Mouse (Mus musculus) sigmoid colon, adult 10 weeks (tissue): ENCODE data around the gene Ap4m1. TPM values are rescaled to one million over a fixed set of nuclear protein-coding genes. Genes with fewer than 3 reads are reported as not detected.

ENCODE experiments used
- polyA plus RNA-seq: library from polyadenylated mRNA; stranded (reverse); fragments of 350-450 nt; fragmentation: Illumina TruSeq; extraction: RNeasy Lipid Tissue Mini Kit (QIAGEN cat#74804); gene quantifications from one replicate; pipeline ENCODE4 v1.2.3, GENCODE M21; 2014; ENCODE audit warnings: low read depth, low replicate concordance

The Ap4m1 gene
- polyA plus RNA-seq: 9.8 TPM

GRCm38 (mm10) chr5:138171695-138172491 is at the start of gene Ap4m1, which contains the start of gene Mcm7:
TSS of gene Ap4m1 (plus strand) at chr5:138172002.
TSS of gene Mcm7 (minus strand) at chr5:138172422.

GRCm38 (mm10) chr5:138155443-138155976 is 16.3 kb upstream of the Ap4m1 start, which contains the start of gene Zfp113:
TSS of gene Zfp113 (minus strand) at chr5:138155744.

DNA sequence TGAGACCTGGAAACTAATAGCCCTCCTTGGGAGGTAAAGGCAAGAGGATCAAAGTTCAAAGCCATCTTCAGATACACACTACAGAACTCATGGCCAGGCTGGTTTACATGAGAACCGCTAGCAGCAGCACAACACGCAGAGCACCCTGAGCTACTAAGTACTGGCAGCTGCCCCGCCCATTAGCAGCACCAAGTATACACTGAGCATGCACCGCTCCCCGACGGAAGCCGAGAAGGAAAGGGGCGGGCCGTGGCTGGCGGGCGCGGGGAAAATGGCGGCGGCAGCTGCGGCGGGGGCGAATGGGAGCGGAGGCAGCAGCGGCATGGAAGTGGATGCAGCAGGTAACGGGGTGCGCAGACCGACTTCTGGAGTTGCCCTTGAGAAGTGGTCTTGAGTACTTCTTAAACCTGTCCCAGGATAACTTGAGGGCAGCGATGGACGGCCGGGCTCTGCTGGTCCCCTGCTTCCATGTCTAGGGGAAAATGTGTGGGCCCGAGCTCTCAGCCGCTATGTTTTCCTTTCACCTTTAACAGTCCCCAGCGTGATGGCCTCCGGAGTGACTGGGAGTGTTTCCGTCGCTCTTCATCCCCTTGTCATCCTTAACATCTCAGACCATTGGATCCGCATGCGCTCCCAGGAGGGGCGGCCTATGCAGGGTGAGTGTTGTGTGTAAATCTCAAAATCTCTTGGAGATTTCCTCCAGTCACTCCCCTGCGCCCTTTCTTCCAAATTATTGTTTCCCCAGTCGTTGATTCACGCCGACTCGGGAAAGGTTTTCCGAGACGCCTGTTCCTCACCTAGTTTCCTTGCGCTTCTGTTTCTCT is 10.7 kb upstream of the Ap4m1 start, which contains the start of gene Cops6:
Cops6 (plus strand) TSS at position 230 of the 824 bp plus-strand sequence.

GRCm38 (mm10) chr5:138186950-138187638 is 15.3 kb downstream of the Ap4m1 start, which contains the start of the genes Taf6 and Cnpy4:
TSS of gene Taf6 (minus strand) at chr5:138187451.
TSS of gene Cnpy4 (plus strand) at chr5:138187485.

DNA sequence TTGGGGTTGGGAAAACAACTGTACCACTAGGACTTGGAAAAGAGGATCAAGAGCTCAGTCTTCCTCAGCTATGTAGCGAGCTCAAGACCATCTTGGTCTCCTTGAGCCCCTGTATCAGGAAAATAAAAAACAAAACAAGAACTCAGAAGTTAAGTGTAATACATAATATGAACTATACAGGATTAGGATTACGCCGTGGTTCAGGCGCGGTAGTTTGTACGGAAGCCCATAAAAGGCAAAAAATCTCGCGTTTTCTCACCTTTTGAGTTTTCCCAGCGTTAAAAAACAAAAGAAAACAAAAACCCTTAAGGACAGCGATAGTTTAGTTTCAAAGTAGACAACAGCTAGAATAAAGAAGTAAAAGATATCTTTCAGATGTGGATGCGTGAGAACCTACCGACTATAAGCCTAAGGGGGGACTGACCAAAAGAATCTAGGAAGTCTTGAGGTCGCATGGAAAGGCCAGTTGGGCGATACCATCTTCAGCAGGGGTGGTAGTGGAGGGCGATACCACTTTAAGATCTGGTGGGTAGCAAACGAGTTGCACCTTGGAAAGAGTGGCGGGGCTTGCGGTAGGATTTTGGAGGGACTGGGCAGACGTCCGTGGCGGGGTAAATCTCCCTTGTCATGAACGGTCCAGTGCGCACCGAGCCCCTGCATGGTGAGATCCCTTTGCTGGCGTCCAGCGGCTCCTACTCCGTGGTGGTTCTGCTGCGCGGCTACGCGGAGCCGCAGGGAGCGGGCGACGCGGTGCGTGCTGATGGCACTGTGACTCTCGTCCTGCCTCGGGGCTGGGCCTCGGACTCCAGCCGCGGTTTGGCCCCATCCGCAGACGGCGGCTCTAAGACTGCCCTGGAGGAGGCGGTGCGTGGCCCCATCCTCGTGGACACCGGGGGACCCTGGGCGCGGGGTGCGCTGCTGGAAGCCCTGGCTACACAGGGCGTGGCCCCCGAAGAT is 22.2 kb downstream of the Ap4m1 start, which contains the start of gene Mblac1:
Mblac1 (plus strand) TSS at position 544 of the 957 bp plus-strand sequence.

DNA sequence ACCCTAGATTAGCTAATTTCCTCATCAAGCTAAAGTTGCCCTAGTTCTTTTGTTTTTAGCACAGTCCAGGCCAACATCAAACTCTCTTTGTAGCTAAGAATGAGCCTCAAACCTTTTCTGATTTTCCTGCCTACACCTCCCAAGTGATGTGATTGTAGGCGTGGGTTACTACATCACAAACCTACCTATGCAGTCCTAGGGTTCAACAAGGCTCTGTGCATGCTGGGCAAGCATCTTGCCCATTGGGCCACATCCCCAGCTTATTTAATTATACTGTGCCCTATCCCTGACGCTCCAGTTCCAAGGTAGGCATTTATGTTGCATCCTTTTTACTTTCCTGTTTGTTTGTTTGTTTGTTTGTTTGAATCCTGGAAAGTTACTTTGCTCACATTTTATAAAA is 53.9 kb downstream of the Ap4m1 start, which contains the start of gene Nxpe5:
Nxpe5 (plus strand) TSS at position 199 of the 400 bp plus-strand sequence.

Other genes starting within 250 kb of the Ap4m1 start
- 1.6 TPM for gene Gjc3, start 208.9 kb upstream of the Ap4m1 start, polyA plus RNA-seq
- gene Azgp1, start 190.5 kb upstream of the Ap4m1 start, polyA plus RNA-seq: 5.3 TPM
- not detected for gene Smok3a, start 150.7 kb upstream of the Ap4m1 start, polyA plus RNA-seq
- not detected for gene Smok3b, start 150.6 kb upstream of the Ap4m1 start, polyA plus RNA-seq
- gene Smok3c, start 118.8 kb upstream of the Ap4m1 start, polyA plus RNA-seq: not detected
- 55.4 TPM for gene Zkscan1, start 86.9 kb upstream of the Ap4m1 start, polyA plus RNA-seq
- gene Zscan21, start 55.1 kb upstream of the Ap4m1 start, polyA plus RNA-seq: 12.9 TPM
- gene Zfp113, start 16.3 kb upstream of the Ap4m1 start, polyA plus RNA-seq: 19.7 TPM
- 47.9 TPM for gene Cops6, start 10.9 kb upstream of the Ap4m1 start, polyA plus RNA-seq
- gene Mcm7, start 420 bp downstream of the Ap4m1 start, polyA plus RNA-seq: 13.7 TPM
- 5.9 TPM for gene Taf6, start 15.4 kb downstream of the Ap4m1 start, polyA plus RNA-seq
- gene Cnpy4, start 15.5 kb downstream of the Ap4m1 start, polyA plus RNA-seq: 11.8 TPM
- gene Mblac1, start 22.3 kb downstream of the Ap4m1 start, polyA plus RNA-seq: not detected
- gene Nxpe5, start 53.9 kb downstream of the Ap4m1 start, polyA plus RNA-seq: 1.5 TPM
- 1.1 TPM for gene Lamtor4, start 83.5 kb downstream of the Ap4m1 start, polyA plus RNA-seq
- 2.9 TPM for gene BC037034, start 92.0 kb downstream of the Ap4m1 start, polyA plus RNA-seq
- gene Gal3st4, start 100.8 kb downstream of the Ap4m1 start, polyA plus RNA-seq: 0.41 TPM
- not detected for gene Gm43720, start 108.0 kb downstream of the Ap4m1 start, polyA plus RNA-seq
- 0.76 TPM for gene Gpc2, start 108.0 kb downstream of the Ap4m1 start, polyA plus RNA-seq
- gene Stag3, start 108.2 kb downstream of the Ap4m1 start, polyA plus RNA-seq: 0.82 TPM
- gene Pvrig, start 170.0 kb downstream of the Ap4m1 start, polyA plus RNA-seq: 0.57 TPM